Mouse (Mus musculus) neural tube, embryonic 11.5 days (tissue): ENCODE measurements around the gene Ttc39d. TPM values are rescaled to one million over a fixed set of nuclear protein-coding genes. Genes with fewer than 3 reads are reported as not detected.
A peak's percentile ranks its signal among the peaks of the same experiment; 100 is the strongest.

Experiments
- ATAC-seq: fragments of 200-750 bp; cut with Nextera tagmentation; 2 replicates; pipeline ENCODE4 v1.8.0; 2017; ENCODE audit warnings: moderate number of reproducible peaks, mild to moderate bottlenecking, moderate TSS enrichment, moderate library complexity; ENCODE audit not compliant: insufficient read depth, low FRiP score, low TSS enrichment
- DNase-seq: peaks from one replicate; pipeline ENCODE4 v3.0.0-alpha.2; 2015; ENCODE audit warnings: low spot score
- H3K27ac ChIP-seq: fragments of 300-500 bp; sonication (generic); 2 replicates; pipeline ENCODE4 v1.5.1; 2014; ENCODE audit warnings: low read depth, mild to moderate bottlenecking, low read length
- H3K27me3 ChIP-seq: fragments of 300-500 bp; sonication (generic); 2 replicates; pipeline ENCODE4 v1.6.1; 2014; ENCODE audit warnings: mild to moderate bottlenecking, low read length, mixed read lengths; ENCODE audit not compliant: control insufficient read depth, insufficient read depth
- H3K36me3 ChIP-seq: fragments of 300-500 bp; sonication (generic); 2 replicates; pipeline ENCODE4 v1.6.1; 2014; ENCODE audit warnings: mild to moderate bottlenecking, low read length, moderate library complexity, mixed read lengths; ENCODE audit not compliant: control insufficient read depth, insufficient read depth
- H3K4me1 ChIP-seq: fragments of 300-500 bp; sonication (generic); 2 replicates; pipeline ENCODE4 v1.6.1; 2014; ENCODE audit warnings: low read length, mixed read lengths; ENCODE audit not compliant: control insufficient read depth, insufficient read depth
- H3K4me2 ChIP-seq: fragments of 300-500 bp; sonication (generic); 2 replicates; pipeline ENCODE4 v1.6.1; 2014; ENCODE audit warnings: low read depth, mild to moderate bottlenecking, moderate library complexity
- H3K4me3 ChIP-seq: fragments of 300-500 bp; sonication (generic); 2 replicates; pipeline ENCODE4 v1.5.1; 2014; ENCODE audit warnings: low read depth, low read length
- H3K9ac ChIP-seq: fragments of 300-500 bp; sonication (generic); 2 replicates; pipeline ENCODE4 v1.6.1; 2014; ENCODE audit warnings: mild to moderate bottlenecking, low read length
- H3K9me3 ChIP-seq: fragments of 300-500 bp; sonication (generic); 2 replicates; pipeline ENCODE4 v1.6.1; 2016; ENCODE audit warnings: low read length; ENCODE audit not compliant: control insufficient read depth
- WGBS: fragments of 180-500 bp; shearing (Covaris S2); extraction: QIAGEN DNeasy Blood & Tissue Kit; methylation state at CpG from one replicate; pipeline ENCODE4 v1.1.7; 2014; 5-methylcytosine and 5-hydroxymethylcytosine counted together
- polyA plus RNA-seq: library from polyadenylated mRNA; unstranded; fragments of >200 nt; fragmentation: Nextera tagmentation; extraction: Ambion mirVana; gene quantifications from 2 replicates; pipeline ENCODE4 v1.2.1, GENCODE M21; 2014

Gene Ttc39d
- polyA plus RNA-seq, 1 experiment from 2014 or later: not detected

- Histone ChIP-seq H3K4me1 (peaks cover 10% of the 10 kb centered on the region), H3K9me3 (no peaks in the 10 kb centered on the region), H3K9ac (no peak overlapping the region), H3K27ac (no peak overlapping the region), H3K4me2 (peak overlapping the region; percentile 24; the same call in 1 of the 2 replicates), H3K36me3 (no peaks in the 10 kb centered on the region), H3K4me3 (no peak overlapping the region), H3K27me3 (no peaks in the 10 kb centered on the region)
- 0 out of 2 replicates have a peak, but pooled peaks have one; percentile 27 for ATAC-seq
- 32% methylated on average over 16 of the region's 16 CpGs for WGBS
- DNase-seq: peak; percentile 55
Observed at GRCm38 (mm10) chr17:80168425-80169182, 38.7 kb upstream of the Ttc39d start.

GRCm38 (mm10) chr17:80169792-80170191 is 37.5 kb upstream of the Ttc39d start:
- no peaks in the 10 kb centered on the region for H3K9me3 ChIP-seq
- no peak for DNase-seq

DNA sequence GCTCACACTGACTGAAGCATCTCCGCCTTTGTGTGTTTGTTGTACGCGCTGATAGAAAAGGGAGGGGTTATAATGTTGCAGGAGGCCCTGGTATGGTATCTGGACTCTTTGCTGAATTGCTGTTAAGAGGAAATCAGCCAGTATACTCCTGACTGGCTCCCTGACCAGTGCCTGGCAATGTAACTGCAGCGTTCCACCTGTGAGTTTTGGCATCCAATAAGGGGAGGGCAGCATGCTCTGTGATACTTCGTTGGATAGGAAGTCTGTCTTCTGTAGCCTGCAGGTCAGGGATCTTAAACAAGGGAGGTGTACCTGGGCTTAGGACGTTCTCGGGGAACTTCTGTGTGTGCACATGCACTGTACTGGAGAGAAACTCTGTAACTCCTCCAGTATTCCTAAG is 36.3 kb upstream of the Ttc39d start:
- no peak overlapping the region for H3K4me3 ChIP-seq
- H3K27me3 ChIP-seq: no peaks in the 10 kb centered on the region
- no peaks in the 10 kb centered on the region for H3K36me3 ChIP-seq
- no peaks in the 10 kb centered on the region for H3K9me3 ChIP-seq
- ATAC-seq (no peak), DNase-seq (no peak)
- peaks cover 10% of the 10 kb centered on the region for H3K4me1 ChIP-seq
- no peak overlapping the region for H3K9ac ChIP-seq
- 89% methylated on average over 7 of the region's 7 CpGs for WGBS
- no peak overlapping the region for H3K27ac ChIP-seq
- no peak overlapping the region for H3K4me2 ChIP-seq

More at GRCm38 (mm10) chr17:80169792-80170191, 37.5 kb upstream of the Ttc39d start:
- Histone ChIP-seq H3K36me3 (no peaks in the 10 kb centered on the region), H3K9ac (no peak overlapping the region), H3K27ac (no peak overlapping the region), H3K4me3 (no peak overlapping the region), H3K4me2 (no peak overlapping the region), H3K27me3 (no peaks in the 10 kb centered on the region), H3K4me1 (peaks cover 10% of the 10 kb centered on the region)
- ATAC-seq: no peak
- 94% methylated on average over 6 of the region's 6 CpGs for WGBS

- peaks cover 10% of the 10 kb centered on the region for H3K4me1 ChIP-seq
- DNase-seq (no peak), ATAC-seq (no peak)
- no peak overlapping the region for H3K9ac ChIP-seq
- H3K4me3 ChIP-seq: no peak overlapping the region
- no peaks in the 10 kb centered on the region for H3K27me3 ChIP-seq
- 92% methylated on average over 4 of the region's 4 CpGs for WGBS
- H3K9me3 ChIP-seq: no peaks in the 10 kb centered on the region
- H3K27ac ChIP-seq: no peak overlapping the region
- H3K4me2 ChIP-seq: no peak overlapping the region
- no peaks in the 10 kb centered on the region for H3K36me3 ChIP-seq
Observed at GRCm38 (mm10) chr17:80171948-80172347, 35.3 kb upstream of the Ttc39d start.

DNA sequence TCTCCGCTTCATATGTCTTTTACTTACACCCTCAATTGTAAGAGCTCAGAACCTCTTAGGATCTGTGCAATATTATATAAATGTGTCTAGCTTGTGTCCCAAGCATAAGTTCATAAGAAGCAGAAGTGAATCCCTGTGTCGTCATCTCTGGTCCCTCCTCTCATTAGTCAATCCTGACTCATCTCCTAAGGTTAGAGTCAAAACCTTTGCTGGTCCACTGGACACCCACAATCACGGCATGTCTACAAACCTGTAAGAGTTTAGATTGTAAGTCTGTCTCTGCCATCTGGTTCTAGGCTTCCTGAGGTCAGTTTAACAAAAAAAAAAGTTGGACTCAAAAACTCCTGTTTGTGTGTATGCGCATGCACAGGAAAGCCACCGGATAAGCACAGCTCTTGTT is 34.5 kb upstream of the Ttc39d start:
- Histone ChIP-seq H3K4me3 (no peak overlapping the region), H3K27me3 (no peaks in the 10 kb centered on the region), H3K9ac (no peak overlapping the region), H3K27ac (no peak overlapping the region), H3K9me3 (no peaks in the 10 kb centered on the region), H3K4me1 (peaks cover 7% of the 10 kb centered on the region), H3K4me2 (no peak overlapping the region), H3K36me3 (no peaks in the 10 kb centered on the region)
- DNase-seq: no peak
- no peak for ATAC-seq
- 92% methylated on average over 5 of the region's 5 CpGs for WGBS

- WGBS: 91% methylated on average over 2 of the region's 2 CpGs
- H3K27ac ChIP-seq: no peak overlapping the region
- no peaks in the 10 kb centered on the region for H3K36me3 ChIP-seq
- ATAC-seq (no peak), DNase-seq (no peak)
- H3K4me2 ChIP-seq: no peak overlapping the region
- H3K4me3 ChIP-seq: no peak overlapping the region
- H3K27me3 ChIP-seq: no peaks in the 10 kb centered on the region
- H3K4me1 ChIP-seq: no peaks in the 10 kb centered on the region; the same call in 1 of the 2 replicates
- no peaks in the 10 kb centered on the region for H3K9me3 ChIP-seq
- H3K9ac ChIP-seq: no peak overlapping the region
Observed at GRCm38 (mm10) chr17:80173708-80174107, 33.6 kb upstream of the Ttc39d start.

DNA sequence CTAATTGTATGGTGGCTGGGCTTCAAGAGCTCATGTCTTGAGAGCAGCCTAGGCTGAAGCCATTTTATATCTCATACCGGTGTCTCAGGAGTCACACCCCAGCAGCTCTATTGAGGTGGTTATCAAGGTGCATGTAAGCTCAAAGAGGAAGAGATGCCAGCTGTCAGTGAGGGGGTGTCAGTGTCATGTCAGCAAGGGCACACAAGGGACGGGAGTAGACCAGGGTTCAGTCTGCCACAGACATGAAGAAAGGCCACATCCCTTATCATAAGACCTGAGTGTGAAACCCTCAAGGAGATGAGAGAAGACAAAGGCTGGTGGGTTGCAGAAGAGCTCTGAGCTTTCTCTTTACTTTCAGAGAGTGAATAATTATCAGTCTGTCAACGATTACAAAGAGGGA is 33.1 kb upstream of the Ttc39d start:
- Histone ChIP-seq H3K4me1 (no peaks in the 10 kb centered on the region), H3K27ac (no peak overlapping the region), H3K4me3 (no peak overlapping the region), H3K36me3 (no peaks in the 10 kb centered on the region), H3K9ac (no peak overlapping the region), H3K9me3 (no peaks in the 10 kb centered on the region), H3K27me3 (no peaks in the 10 kb centered on the region), H3K4me2 (no peak overlapping the region)
- WGBS: 88% methylated on average over 3 of the region's 3 CpGs
- ATAC-seq (no peak), DNase-seq (no peak)

GRCm38 (mm10) chr17:80174699-80175385 is 32.4 kb upstream of the Ttc39d start:
- Histone ChIP-seq H3K27ac (no peak overlapping the region), H3K4me3 (no peak overlapping the region), H3K9me3 (no peaks in the 10 kb centered on the region), H3K4me2 (no peak overlapping the region), H3K36me3 (no peaks in the 10 kb centered on the region), H3K9ac (no peak overlapping the region), H3K27me3 (no peaks in the 10 kb centered on the region), H3K4me1 (no peaks in the 10 kb centered on the region)
- DNase-seq (no peak), ATAC-seq (no peak)
- 82% methylated on average over 19 of the region's 19 CpGs for WGBS

DNA sequence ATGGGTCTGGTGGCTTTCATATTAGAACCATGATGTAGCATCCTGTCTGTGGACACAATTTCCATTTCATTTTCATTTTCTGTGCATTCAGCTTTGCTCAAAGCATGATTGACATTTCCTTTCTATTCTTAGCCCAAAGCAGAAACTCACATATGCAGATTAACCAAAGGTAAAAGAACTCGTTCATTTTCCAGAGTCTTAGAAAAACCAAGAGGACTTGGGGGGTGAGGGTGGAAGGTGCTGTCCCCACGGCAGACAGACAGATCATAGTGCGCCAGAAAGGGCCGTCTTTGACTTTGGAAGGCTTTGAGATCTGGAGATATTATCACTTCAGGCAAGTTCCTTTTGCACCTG is 31.9 kb upstream of the Ttc39d start:
- no peak for ATAC-seq
- H3K4me3 ChIP-seq: no peak overlapping the region

More for the DNA sequence above, 31.9 kb upstream of the Ttc39d start:
- no peak for DNase-seq
- Histone ChIP-seq H3K4me1 (no peaks in the 10 kb centered on the region), H3K27me3 (no peaks in the 10 kb centered on the region), H3K9me3 (no peaks in the 10 kb centered on the region), H3K27ac (no peak overlapping the region), H3K9ac (no peak overlapping the region), H3K4me2 (no peak overlapping the region), H3K36me3 (no peaks in the 10 kb centered on the region)
- WGBS: 85% methylated on average over 4 of the region's 4 CpGs
